Mouse (Mus musculus): Measurements from ENCODE around the gene Gng7.

- TF ChIP-seq CTCF (IDR thresholded peaks at IDR 0.05; ENCODE audit: insufficient read depth, low read length) (no peak), POLR2A (IDR thresholded peaks at IDR 0.05; ENCODE audit: borderline replicate concordance, extremely low read depth, low read depth, low read length) (no peak)
Observed at GRCm38 (mm10) chr10:81036251-81036650, 21.5 kb upstream of the Gng7 start.
